Mouse (Mus musculus) T-cell, adult 2 months (primary cell): ENCODE data around the gene Oaf.

Source experiments
- DNase-seq: peaks from one replicate; pipeline ENCODE4 v3.0.0; 2022; ENCODE audit warnings: low spot score

Oaf gene

GRCm38 (mm10) chr9:43245801-43246570 is 6.3 kb upstream of the Oaf start:
- no peak for DNase-seq

GRCm38 (mm10) chr9:43242432-43242831 is 2.7 kb upstream of the Oaf start:
- no peak for DNase-seq

GRCm38 (mm10) chr9:43241970-43242369 is 2.3 kb upstream of the Oaf start:
- no peak for DNase-seq

DNA sequence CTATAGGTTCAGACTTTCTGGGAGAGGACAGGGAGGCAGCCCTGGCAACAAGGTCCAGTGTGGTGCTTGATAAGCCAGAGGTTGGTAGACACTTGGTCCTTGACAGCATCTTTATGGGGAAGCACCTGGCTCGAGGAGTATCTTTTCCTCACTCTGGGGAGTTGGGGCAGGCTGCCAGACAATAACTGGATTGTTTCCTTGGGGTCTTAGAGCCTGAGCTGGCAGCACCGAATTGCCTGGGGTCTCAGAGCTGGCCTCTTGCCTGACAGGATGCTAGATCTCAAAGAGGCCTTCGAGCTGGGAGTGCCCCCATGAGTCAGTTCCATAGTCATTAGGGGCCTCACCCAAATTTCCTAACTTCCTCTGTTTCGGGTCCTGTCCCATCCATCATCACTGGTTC is 1.6 kb upstream of the Oaf start:
- DNase-seq = no peak

- no peak for DNase-seq
These were observed 836 bp upstream of the Oaf start for GRCm38 (mm10) chr9:43240594-43240900.

DNA sequence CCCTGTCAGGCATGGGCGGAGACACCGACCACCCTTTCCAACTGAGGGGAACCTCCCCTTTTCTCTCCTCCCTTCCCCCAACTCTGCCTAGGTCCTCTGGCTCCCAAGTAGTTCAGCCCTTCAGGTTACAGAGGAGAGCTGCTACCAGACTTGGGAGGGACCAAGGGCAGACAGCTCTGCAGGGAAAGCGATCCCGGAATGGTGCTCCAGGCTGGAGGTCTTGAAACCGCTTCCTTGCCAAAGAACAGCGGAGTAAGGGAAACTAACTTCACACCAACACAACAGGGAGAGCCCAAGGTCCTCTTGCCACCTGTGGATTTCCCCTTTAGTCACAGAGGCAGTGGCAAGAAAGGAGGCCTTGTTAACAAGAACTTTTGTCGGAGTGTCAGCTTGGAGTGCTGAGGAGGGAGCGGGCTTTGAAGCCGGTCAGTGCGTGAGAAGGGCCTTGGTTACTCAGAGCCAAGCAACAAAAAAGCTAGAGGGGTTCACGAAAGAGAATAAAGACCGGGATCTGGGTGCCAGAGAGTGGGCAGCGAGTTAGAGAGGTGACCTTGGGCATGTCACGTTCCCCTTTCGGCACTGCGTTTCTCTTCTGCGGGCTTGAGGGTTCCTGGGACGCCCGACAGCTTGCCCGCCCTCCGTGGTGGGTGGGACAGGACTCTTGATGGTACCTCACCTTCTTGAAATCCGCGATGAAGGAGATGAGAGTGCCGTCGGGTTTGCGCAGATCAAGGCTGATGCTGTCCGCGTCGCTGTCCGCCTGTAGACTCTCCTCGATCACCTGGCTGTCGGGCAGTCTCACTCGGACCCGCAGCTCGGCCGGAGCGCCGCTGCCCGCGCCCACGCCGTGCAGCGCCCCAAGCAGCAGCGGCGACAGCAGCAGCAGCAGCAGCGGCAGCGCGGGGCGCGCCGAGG is 823 bp downstream of the Oaf start:
- DNase-seq = no peak

DNA sequence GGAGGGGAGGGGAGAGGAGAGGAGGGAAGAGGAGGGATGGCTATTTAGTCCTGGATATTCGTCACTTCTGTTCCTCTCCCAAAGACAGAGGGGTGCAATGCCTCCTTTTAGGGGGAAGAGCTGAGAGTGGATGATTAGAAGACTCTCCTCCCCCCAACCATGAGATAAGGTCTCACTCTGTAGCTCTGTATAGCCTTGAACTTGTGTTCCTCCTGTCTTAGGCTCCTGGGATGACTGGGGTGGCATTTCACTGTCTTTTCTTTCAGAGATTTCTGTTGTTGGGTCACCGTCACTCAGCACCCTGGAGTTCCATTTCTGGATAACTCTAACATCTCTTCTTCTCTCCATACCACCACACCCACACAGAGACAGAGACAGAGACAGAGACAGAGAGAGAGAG is 1.5 kb downstream of the Oaf start:
- no peak for DNase-seq

GRCm38 (mm10) chr9:43237111-43237775 is 2.5 kb downstream of the Oaf start:
- no peak for DNase-seq

- DNase-seq = no peak
These were observed 3.1 kb downstream of the Oaf start for GRCm38 (mm10) chr9:43236576-43236975.

DNA sequence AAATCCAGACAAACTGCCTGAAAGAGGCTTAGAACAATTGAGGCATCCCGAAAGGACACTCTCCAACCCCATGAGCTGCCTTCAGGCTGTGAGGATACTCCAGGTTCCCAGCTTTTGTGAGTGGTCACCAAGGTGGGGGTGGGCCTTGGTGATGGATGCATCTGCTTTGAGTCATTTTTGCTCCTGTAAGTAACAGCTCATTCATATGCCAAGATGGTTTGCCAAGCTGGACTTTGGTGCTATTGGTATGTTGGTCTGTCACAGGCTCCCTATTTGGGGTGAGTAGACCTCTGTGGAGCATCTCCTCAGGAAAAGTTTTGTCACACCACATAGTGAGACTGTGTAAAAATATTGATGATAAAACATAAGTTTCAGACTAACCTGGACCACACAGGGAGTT is 3.6 kb downstream of the Oaf start:
- no peak for DNase-seq

- no peak for DNase-seq
These were observed 4.4 kb downstream of the Oaf start for GRCm38 (mm10) chr9:43235336-43235735.

GRCm38 (mm10) chr9:43234496-43234895 is 5.2 kb downstream of the Oaf start:
- no peak for DNase-seq

GRCm38 (mm10) chr9:43233515-43233914 is 6.2 kb downstream of the Oaf start:
- no peak for DNase-seq

DNA sequence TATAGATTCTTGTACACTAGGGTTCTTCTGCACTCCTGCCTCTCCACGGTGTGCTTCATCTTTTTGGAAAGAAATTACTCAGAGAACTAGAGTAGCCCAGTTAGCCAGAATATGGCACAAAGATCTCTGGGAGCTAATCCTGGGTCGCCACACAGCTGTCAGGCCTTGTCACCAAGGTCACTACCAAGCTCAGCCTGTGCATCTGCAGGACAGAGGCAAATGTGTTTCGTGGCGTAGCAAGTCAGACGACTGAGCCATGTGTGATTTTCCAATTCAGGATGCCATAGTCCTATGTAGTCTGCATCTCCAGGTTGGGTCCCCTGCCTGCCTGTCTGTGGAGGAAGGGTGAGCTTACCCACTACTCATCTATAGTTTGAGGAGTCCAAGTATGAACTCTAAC is 6.7 kb downstream of the Oaf start:
- DNase-seq = no peak

DNA sequence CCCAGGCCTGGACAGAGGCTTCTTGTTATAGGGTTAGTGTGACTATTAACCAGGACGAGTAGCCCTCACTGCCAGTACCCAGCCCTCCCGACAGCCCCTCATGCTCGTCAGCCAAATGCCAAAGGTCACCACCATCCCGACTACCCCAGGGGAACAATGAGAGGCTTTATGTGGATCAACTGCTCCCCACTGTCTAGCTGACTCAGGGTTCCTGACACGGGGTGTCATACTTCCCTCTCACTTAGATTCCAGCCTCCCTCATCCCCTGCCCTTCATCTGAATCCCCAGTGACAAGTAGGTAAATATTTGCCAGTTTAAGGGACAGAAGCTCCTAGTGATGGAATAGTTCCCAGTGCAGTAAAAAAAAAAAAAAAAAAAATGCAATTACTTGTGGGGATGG is 7.4 kb downstream of the Oaf start:
- no peak for DNase-seq

GRCm38 (mm10) chr9:43231805-43232204 is 7.9 kb downstream of the Oaf start:
- no peak for DNase-seq

- no peak for DNase-seq
These were observed 8.8 kb downstream of the Oaf start for GRCm38 (mm10) chr9:43230886-43231285.

- DNase-seq = no peak
These were observed 9.7 kb downstream of the Oaf start for GRCm38 (mm10) chr9:43229962-43230361.

DNA sequence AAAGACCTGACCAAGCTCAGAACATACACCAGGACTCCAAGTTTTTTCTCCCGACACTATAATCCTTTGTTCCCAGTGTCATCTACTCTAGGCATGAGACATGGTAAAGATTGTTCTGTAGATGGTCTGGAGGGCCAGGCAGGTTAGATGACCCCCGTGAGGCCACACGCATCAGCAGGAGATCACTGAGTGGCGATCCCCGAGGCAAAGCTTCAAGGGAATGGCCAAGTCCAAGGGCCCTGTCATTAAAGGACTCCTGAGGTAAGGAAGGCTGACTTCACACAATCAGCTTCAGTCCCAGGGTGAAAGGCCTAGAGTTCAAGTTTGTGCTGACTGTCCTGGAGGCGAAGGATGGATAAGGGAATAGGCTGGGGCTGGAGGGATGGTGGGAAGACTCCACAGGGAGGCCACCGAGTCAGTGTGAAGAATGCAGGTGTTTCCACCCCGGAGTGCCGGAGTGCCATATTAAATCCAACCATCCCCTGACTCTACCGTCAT is 10.3 kb downstream of the Oaf start:
- no peak for DNase-seq

- no peak for DNase-seq
These were observed 11.0 kb downstream of the Oaf start for GRCm38 (mm10) chr9:43228745-43229144.

GRCm38 (mm10) chr9:43227626-43228025 is 12.1 kb downstream of the Oaf start:
- no peak for DNase-seq

DNA sequence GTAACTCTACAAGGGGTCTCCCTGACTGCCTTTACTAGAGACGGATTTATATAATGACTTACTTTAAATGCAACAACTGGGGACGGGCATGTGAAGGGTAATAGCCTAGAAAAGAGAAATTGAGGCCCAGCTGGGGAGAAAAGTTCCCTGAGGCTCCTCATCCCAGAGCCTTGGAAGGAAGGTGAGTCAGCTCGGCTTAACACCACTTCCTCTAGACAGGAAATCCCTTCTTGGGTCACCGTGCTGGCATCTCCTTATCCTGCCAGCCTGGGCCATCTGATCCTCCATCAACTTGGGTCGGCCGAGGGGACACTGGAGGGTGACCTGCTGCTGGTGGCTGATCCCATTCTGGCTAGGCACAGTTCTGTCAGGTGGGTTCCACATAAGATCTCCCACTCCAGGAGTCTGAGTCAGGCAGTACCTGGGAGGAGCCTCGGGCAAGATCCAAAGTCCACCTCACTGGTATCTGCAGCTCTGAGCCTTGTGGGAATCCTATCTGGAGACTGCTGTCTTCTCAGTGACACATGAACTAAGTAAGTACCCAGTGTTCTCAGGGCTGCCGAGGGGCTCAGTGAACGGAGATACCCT is 13.0 kb downstream of the Oaf start:
- no peak for DNase-seq
